Mouse (Mus musculus) olfactory bulb, adult 2 months (tissue): ENCODE measurements around the gene Trnt1.

Experiments
- CTCF ChIP-seq: fragments of 200-500 bp; IDR thresholded peaks from 2 replicates; pipeline ENCODE4 v1.5.1; 2012; ENCODE audit warnings: low read depth, mild to moderate bottlenecking, low read length, moderate library complexity; ENCODE audit not compliant: insufficient read depth
- POLR2A ChIP-seq: fragments of 200-500 bp; IDR thresholded peaks from 2 replicates; pipeline ENCODE4 v1.6.1; 2012; ENCODE audit warnings: mild to moderate bottlenecking, low read depth, low read length, moderate library complexity; ENCODE audit not compliant: insufficient read depth

DNA sequence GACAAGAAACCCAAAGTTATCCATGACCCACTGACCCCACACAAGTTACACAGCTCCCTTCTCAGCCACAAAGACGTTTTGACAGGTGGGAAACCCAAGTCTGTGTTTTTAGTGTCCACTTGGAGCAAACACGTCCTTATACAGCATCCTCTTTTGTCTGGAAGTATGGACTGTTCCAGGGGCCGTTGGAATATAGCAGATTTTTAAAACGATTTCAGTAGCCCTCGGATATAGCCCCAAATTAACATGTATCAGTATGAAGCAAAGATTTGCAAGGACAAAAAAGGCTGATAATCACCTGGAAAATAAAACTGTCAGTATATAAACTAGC is 31.3 kb downstream of the Trnt1 start:
- TF ChIP-seq CTCF, result no peak
- TF ChIP-seq POLR2A, result no peak
